Mouse (Mus musculus) intestine, embryonic 16.5 days (tissue): ENCODE measurements around the gene Mmp23. TPM values are rescaled to one million over a fixed set of nuclear protein-coding genes. Genes with fewer than 3 reads are reported as not detected.
"Not testable (repeated sequence)": the region's sequence is repeated elsewhere in the genome, so short reads cannot be mapped to it uniquely, and the experiment has no call there.

Experiments used
- ATAC-seq: fragments of 200-750 bp; cut with Nextera tagmentation; 2 replicates; pipeline ENCODE4 v1.8.0; 2017; ENCODE audit warnings: moderate TSS enrichment, moderate library complexity
- H3K27ac ChIP-seq: fragments of 300-500 bp; sonication (generic); 2 replicates; pipeline ENCODE4 v1.5.1; 2014; ENCODE audit warnings: mild to moderate bottlenecking, low read length
- H3K27me3 ChIP-seq: fragments of 300-500 bp; sonication (generic); replicated peaks from 2 replicates; pipeline ENCODE4 v1.6.1; 2014; ENCODE audit warnings: low read length, control low read depth, mixed read lengths; ENCODE audit not compliant: control insufficient read depth, insufficient read depth
- H3K36me3 ChIP-seq: fragments of 300-500 bp; sonication (generic); 2 replicates; pipeline ENCODE4 v1.6.1; 2014; ENCODE audit warnings: low read length, control low read depth; ENCODE audit not compliant: control insufficient read depth, insufficient read depth
- H3K4me1 ChIP-seq: fragments of 300-500 bp; sonication (generic); 2 replicates; pipeline ENCODE4 v1.6.1; 2014; ENCODE audit warnings: low read length, control low read depth, mixed read lengths; ENCODE audit not compliant: control insufficient read depth, insufficient read depth
- H3K4me2 ChIP-seq: fragments of 300-500 bp; sonication (generic); 2 replicates; pipeline ENCODE4 v1.6.1; 2014; ENCODE audit warnings: low read depth, low read length, control low read depth
- H3K4me3 ChIP-seq: fragments of 300-500 bp; sonication (generic); 2 replicates; pipeline ENCODE4 v1.5.1; 2014; ENCODE audit warnings: mild to moderate bottlenecking, low read length
- H3K9ac ChIP-seq: fragments of 300-500 bp; sonication (generic); 2 replicates; pipeline ENCODE4 v1.6.1; 2014; ENCODE audit warnings: low read depth, low read length
- H3K9me3 ChIP-seq: fragments of 300-500 bp; sonication (generic); 2 replicates; pipeline ENCODE4 v1.6.1; 2016; ENCODE audit warnings: low read length, control low read depth; ENCODE audit not compliant: control insufficient read depth
- WGBS: fragments of 180-500 bp; shearing (Covaris S2); extraction: QIAGEN DNeasy Blood & Tissue Kit; methylation state at CpG from one replicate; pipeline ENCODE4 v1.1.7; 2014; 5-methylcytosine and 5-hydroxymethylcytosine counted together
- polyA plus RNA-seq: library from polyadenylated mRNA; unstranded; fragments of >200 nt; fragmentation: Nextera tagmentation; extraction: Ambion mirVana; gene quantifications from 2 replicates; pipeline ENCODE4 v1.2.1, GENCODE M21; 2015

Gene Mmp23
- polyA plus RNA-seq, 1 experiment from 2014 or later = 41.3 TPM

DNA sequence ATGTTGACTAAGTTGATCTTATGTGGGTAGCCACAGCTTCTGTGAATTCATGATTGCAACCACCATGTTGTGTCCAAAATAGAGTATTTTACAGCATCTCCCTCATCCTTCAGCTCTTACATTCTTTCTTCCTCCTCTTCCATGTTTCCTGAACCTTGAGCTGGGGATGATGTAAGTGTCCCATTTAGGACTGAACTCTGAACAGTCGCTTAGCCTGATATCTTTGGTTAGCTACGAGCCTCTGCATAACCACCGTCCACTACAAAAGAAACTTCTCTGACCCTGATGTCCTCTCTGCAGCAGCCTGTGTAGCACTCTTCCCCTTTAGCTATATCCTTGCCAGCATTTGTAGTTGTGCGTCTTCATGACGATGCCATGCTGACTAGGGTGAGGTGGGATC lies 7.5 kb downstream of the Mmp23 start:
- H3K36me3 ChIP-seq = peaks cover 39% of the 10 kb centered on the region
- ATAC-seq = no peak
- WGBS = 85% methylated on average over 5 of the region's 5 CpGs
- H3K9me3 ChIP-seq = no peaks in the 10 kb centered on the region
- no peak overlapping the region for H3K4me2 ChIP-seq
- no peak overlapping the region for H3K27ac ChIP-seq
- H3K27me3 ChIP-seq = no peaks in the 10 kb centered on the region
- no peak overlapping the region for H3K4me3 ChIP-seq
- no peak overlapping the region for H3K9ac ChIP-seq
- H3K4me1 ChIP-seq = no peaks in the 10 kb centered on the region

DNA sequence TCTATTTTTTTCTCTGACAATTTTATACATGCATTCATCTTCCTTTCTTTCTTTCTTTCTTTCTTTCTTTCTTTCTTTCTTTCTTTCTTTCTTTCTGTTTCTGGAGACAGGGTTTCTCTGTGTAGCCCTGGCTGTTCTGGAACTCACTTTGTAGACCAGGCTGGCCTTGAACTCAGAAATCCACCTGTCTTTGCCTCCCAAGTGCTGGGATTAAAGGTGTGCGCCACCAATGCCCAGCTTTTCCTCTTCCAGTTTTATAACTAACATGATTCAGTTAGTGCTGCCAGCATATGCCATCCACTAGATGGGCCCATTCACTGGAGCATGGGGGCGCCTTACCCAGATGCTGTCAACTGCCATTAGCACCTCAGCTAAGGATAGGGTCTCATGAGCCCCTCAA lies 7.9 kb downstream of the Mmp23 start, which contains the start of gene Gm10563:
Gm10563 (minus strand) TSS at position 101 of the 400 bp plus-strand sequence.
- WGBS = 95% methylated on average over 2 of the region's 2 CpGs
- not testable (repeated sequence) for H3K4me3 ChIP-seq, H3K27me3 ChIP-seq, H3K9ac ChIP-seq, ATAC-seq, H3K4me1 ChIP-seq, H3K27ac ChIP-seq, H3K9me3 ChIP-seq, H3K4me2 ChIP-seq
- H3K36me3 ChIP-seq = peaks cover 37% of the 10 kb centered on the region

GRCm38 (mm10) chr4:155643531-155643930 lies 9.7 kb downstream of the Mmp23 start:
- no peak overlapping the region for H3K9ac ChIP-seq
- peaks cover 32% of the 10 kb centered on the region for H3K36me3 ChIP-seq

DNA sequence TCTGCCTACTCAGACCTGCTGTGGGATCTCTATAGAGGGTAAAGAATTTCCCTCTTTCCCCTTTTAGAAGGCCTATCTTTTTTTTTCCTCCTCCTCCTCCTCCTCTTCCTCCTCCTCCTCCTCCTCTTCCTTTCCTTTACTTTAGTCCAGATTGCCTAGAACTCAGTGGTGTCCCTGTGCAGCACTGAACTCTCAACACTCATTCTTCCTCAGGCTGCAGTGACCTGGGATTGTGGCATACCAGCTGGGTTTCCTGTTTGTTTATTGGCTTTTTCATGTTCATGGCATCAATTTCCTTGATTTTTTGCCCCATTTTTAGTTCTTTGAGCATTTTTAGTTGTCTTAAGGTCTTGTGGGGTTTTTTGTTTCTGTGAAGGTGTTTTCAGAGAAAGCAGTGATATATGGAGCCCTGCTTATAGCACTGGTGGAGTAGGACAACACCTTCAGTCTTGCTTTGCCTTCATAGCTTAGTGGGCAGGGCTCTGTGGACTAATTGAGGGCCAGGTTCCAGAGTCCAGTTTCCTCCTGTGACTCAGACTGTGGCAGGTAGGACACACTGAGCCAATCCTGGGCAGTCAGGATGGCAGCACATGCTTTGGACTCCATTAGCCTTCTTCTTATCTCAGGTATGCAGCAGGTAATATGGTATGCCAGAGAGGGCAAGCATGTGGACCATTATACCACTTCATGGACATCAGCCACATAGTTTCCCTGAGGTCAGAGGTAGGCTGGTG lies 17.3 kb downstream of the Mmp23 start:
- H3K27ac ChIP-seq = peak overlapping the region; percentile 69
- H3K4me2 ChIP-seq = no peak overlapping the region
- H3K36me3 ChIP-seq = peaks cover 7% of the 10 kb centered on the region; the same call in 1 of the 2 replicates
- no peak overlapping the region for H3K9ac ChIP-seq
- no peak overlapping the region for H3K4me3 ChIP-seq
- H3K27me3 ChIP-seq = no peaks in the 10 kb centered on the region
- no peaks in the 10 kb centered on the region for H3K4me1 ChIP-seq
- no peaks in the 10 kb centered on the region for H3K9me3 ChIP-seq
- ATAC-seq = peak; percentile 99

More at GRCm38 (mm10) chr4:155643531-155643930, 9.7 kb downstream of the Mmp23 start:
- H3K9me3 ChIP-seq = no peaks in the 10 kb centered on the region
- H3K27me3 ChIP-seq = no peaks in the 10 kb centered on the region
- WGBS = 62% methylated on average over 1 of the region's 1 CpGs
- no peak overlapping the region for H3K4me3 ChIP-seq
- no peaks in the 10 kb centered on the region for H3K4me1 ChIP-seq
- peak; percentile 67 for ATAC-seq
- H3K27ac ChIP-seq = no peak overlapping the region
- no peak overlapping the region for H3K4me2 ChIP-seq

DNA sequence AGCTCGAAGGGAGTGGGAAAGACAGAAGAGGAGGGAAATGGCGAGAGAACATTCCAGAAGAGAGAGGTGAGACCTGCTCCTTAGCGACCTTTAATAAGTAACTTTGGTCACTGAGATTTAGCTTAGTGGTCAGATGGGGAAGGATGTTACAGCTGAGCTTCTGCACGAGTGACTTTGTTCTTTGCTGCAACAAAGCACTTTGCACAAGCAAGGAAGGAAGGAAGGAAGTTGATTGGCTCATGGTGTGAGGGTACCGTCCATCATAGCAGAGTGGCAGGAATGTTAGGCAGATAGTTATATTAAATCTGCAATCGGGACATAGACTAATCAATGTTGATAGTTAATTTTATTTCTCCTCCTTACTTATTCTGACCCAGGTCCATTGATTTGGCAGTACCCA lies 22.9 kb downstream of the Mmp23 start:
- H3K4me2 ChIP-seq = no peak overlapping the region
- peaks cover 11% of the 10 kb centered on the region; the same call in 1 of the 2 replicates for H3K36me3 ChIP-seq
- H3K9ac ChIP-seq = no peak overlapping the region
- peaks cover 1% of the 10 kb centered on the region; the same call in 1 of the 2 replicates for H3K4me1 ChIP-seq
- H3K4me3 ChIP-seq = no peak overlapping the region
- no peak overlapping the region for H3K27ac ChIP-seq
- H3K27me3 ChIP-seq = no peaks in the 10 kb centered on the region
- H3K9me3 ChIP-seq = no peaks in the 10 kb centered on the region
- WGBS = 88% methylated on average over 6 of the region's 6 CpGs
- no peak for ATAC-seq

DNA sequence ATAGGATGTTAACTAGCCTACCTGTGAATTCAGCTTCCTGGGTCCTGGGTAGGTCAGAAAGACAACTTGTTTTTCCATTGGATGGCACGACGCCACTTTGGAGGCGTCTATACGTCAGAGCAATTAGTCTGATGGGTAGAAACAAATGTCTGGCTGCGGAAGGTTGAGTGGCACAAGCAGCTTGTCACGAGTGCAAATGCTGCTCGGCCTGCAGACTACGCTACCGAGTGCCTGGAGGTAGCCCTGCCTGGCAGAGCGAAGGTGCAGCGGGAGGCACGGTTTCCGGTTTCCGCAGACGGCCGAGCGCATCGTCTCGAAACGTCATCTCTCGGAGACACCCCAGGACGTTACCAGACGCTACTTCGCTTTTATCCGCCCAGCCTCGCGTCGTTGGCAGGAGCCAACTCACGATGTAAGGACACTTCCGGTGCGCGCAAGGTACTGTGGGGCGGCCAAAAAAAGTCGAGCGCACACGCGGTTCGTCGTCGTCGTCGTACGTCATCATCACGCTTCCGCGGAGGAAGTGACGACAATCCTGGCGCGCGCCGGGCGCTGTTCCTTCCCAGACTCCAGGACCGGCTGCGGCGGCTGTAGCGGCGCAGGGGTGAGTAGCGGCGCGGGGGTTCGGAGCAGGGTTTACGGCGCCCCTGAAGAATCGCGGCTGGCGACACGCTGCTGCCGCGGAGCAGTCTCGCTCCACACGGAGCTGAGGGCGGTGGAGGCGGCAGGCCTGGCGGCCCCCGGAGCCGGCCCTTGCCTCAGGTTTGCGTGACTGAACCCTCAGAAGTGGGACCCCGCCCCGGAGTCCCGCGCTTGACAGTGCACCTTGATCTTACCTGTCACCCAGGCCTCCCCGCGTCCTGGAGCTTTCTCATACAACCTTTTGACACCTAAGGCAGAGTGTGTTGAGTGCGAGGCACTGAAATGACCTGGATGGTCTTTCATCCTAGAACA lies 28.6 kb downstream of the Mmp23 start, which contains the start of gene Cdk11b:
Cdk11b (plus strand) TSS at position 517 of the 954 bp plus-strand sequence.
- under 1% methylated on average over 84 of the region's 84 CpGs for WGBS
- H3K4me2 ChIP-seq = peak within 1 kb of the TSS; percentile 83
- 0 out of 2 replicates have a peak, but pooled peaks cover 3% of the 10 kb centered on the region for H3K36me3 ChIP-seq
- peak within 1 kb of the TSS; percentile 90 for H3K9ac ChIP-seq
- H3K4me1 ChIP-seq = peaks cover 6% of the 10 kb centered on the region
- peak within 1 kb of the TSS; percentile 98 for H3K4me3 ChIP-seq
- peak within 1 kb of the TSS; percentile 94 for H3K27ac ChIP-seq
- peak; percentile 100 for ATAC-seq
- H3K9me3 ChIP-seq = no peaks in the 10 kb centered on the region
- H3K27me3 ChIP-seq = no peaks in the 10 kb centered on the region

GRCm38 (mm10) chr4:155618321-155618720 lies 34.9 kb downstream of the Mmp23 start:
- Histone ChIP-seq H3K9me3 (no peaks in the 10 kb centered on the region), H3K4me3 (no peak overlapping the region), H3K4me2 (no peak overlapping the region), H3K27me3 (no peaks in the 10 kb centered on the region), H3K36me3 (peaks cover 11% of the 10 kb centered on the region; the same call in 1 of the 2 replicates), H3K9ac (no peak overlapping the region), H3K4me1 (no peaks in the 10 kb centered on the region), H3K27ac (no peak overlapping the region)
- no peak for ATAC-seq
- 93% methylated on average over 5 of the region's 5 CpGs for WGBS

DNA sequence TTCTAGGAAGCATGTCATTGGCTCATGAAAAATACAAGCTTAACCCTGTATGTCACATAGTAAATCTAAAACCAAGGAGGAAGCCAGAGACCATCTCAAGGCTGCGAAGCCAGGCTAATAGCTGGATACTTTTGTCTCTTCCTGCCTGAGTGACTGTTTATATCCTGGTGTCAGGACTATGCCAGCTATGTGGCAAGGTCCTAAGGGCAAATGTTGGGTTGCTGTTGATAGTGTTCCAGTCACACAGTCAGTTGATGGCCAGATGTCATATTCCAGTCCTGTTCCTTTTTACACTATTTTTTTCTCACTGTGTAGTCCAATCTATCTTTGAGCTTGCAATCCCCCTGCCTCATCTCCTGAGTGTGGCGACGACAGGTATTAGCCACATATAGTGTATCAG lies 39.9 kb downstream of the Mmp23 start:
- 91% methylated on average over 3 of the region's 3 CpGs for WGBS
- peaks cover 9% of the 10 kb centered on the region for H3K36me3 ChIP-seq
- no peak overlapping the region for H3K4me3 ChIP-seq
- H3K4me2 ChIP-seq = no peak overlapping the region
- H3K27me3 ChIP-seq = no peaks in the 10 kb centered on the region
- H3K9ac ChIP-seq = no peak overlapping the region
- H3K4me1 ChIP-seq = no peaks in the 10 kb centered on the region
- no peak for ATAC-seq
- no peaks in the 10 kb centered on the region for H3K9me3 ChIP-seq
- H3K27ac ChIP-seq = no peak overlapping the region

DNA sequence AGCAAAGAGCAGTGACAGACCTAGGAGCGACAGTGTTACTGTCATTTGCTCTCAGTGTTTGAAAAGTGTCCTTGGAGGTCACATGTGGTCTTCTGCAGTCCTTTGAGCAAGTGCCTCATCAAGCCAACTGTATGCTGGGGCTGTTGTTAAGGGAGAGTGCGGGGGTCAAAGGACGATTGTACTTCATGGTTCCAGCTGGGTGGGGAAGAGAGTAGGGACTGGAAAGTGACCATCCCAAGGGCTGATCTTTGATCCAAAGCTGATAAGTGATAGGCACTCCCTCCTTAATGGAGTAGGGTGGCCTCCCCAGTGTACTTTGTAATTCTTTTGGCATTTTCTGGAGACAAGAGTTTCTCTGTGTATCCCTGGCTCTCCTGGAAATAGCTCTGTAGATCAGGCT lies 41.3 kb downstream of the Mmp23 start:
- peak; percentile 86 for ATAC-seq

More for the DNA sequence above, 41.3 kb downstream of the Mmp23 start:
- peak overlapping the region; percentile 55; the same call in 1 of the 2 replicates for H3K27ac ChIP-seq
- H3K36me3 ChIP-seq = no peaks in the 10 kb centered on the region; the same call in 1 of the 2 replicates
- no peak overlapping the region for H3K4me2 ChIP-seq
- 82% methylated on average over 3 of the region's 3 CpGs for WGBS
- H3K27me3 ChIP-seq = no peaks in the 10 kb centered on the region
- no peaks in the 10 kb centered on the region for H3K9me3 ChIP-seq
- no peak overlapping the region for H3K9ac ChIP-seq
- no peak overlapping the region for H3K4me3 ChIP-seq
- H3K4me1 ChIP-seq = no peaks in the 10 kb centered on the region
